Mouse (Mus musculus): ENCODE measurements around the gene Cbr1. TPM values are rescaled to one million over a fixed set of nuclear protein-coding genes. Genes with fewer than 3 reads are reported as not detected.

The Cbr1 gene
- polyA plus RNA-seq, 1 experiment from 2014 or later = 146 TPM

GRCm38 (mm10) chr16:93578346-93579005 lies 27.2 kb upstream of the Cbr1 start:
- ATAC-seq = no peak
- Histone ChIP-seq H3K4me3 (ENCODE audit: low read depth, low read length) (no peak overlapping the region), H3K9ac (ENCODE audit: low read depth, low read length) (no peak overlapping the region), H3K4me1 (ENCODE audit: control insufficient read depth, insufficient read depth, low read length) (0 out of 2 replicates have a peak, but pooled peaks cover 3% of the 10 kb centered on the region), H3K4me2 (ENCODE audit: low read length) (no peak overlapping the region), H3K27me3 (ENCODE audit: control insufficient read depth, insufficient read depth, low read depth, low read length) (no peaks in the 10 kb centered on the region), H3K9me3 (replicated peaks; ENCODE audit: control insufficient read depth, low read length, poor library complexity, severe bottlenecking) (no peaks in the 10 kb centered on the region), H3K36me3 (ENCODE audit: control insufficient read depth, insufficient read depth, low read length) (no peaks in the 10 kb centered on the region), H3K27ac (ENCODE audit: low read length) (no peak overlapping the region)
- 90% methylated on average over 8 of the region's 8 CpGs for WGBS

GRCm38 (mm10) chr16:93581125-93581524 lies 24.5 kb upstream of the Cbr1 start:
- Histone ChIP-seq H3K4me1 (ENCODE audit: control insufficient read depth, insufficient read depth, low read length) (0 out of 2 replicates have a peak, but pooled peaks cover 3% of the 10 kb centered on the region), H3K9me3 (replicated peaks; ENCODE audit: control insufficient read depth, low read length, poor library complexity, severe bottlenecking) (no peaks in the 10 kb centered on the region), H3K27ac (ENCODE audit: low read length) (no peak overlapping the region), H3K36me3 (ENCODE audit: control insufficient read depth, insufficient read depth, low read length) (peaks cover 14% of the 10 kb centered on the region; the same call in 1 of the 2 replicates), H3K9ac (ENCODE audit: low read depth, low read length) (no peak overlapping the region), H3K27me3 (ENCODE audit: control insufficient read depth, insufficient read depth, low read depth, low read length) (no peaks in the 10 kb centered on the region), H3K4me2 (ENCODE audit: low read length) (no peak overlapping the region), H3K4me3 (ENCODE audit: low read depth, low read length) (no peak overlapping the region)
- 68% methylated on average over 6 of the region's 6 CpGs for whole genome bisulfite sequencing
- ATAC-seq = no peak

- Histone ChIP-seq H3K9ac (ENCODE audit: low read depth, low read length) (no peak overlapping the region), H3K4me3 (ENCODE audit: low read depth, low read length) (no peak overlapping the region), H3K27me3 (ENCODE audit: control insufficient read depth, insufficient read depth, low read depth, low read length) (no peaks in the 10 kb centered on the region), H3K27ac (ENCODE audit: low read length) (no peak overlapping the region), H3K4me2 (ENCODE audit: low read length) (no peak overlapping the region), H3K9me3 (replicated peaks; ENCODE audit: control insufficient read depth, low read length, poor library complexity, severe bottlenecking) (no peaks in the 10 kb centered on the region), H3K36me3 (ENCODE audit: control insufficient read depth, insufficient read depth, low read length) (peaks cover 18% of the 10 kb centered on the region; the same call in 1 of the 2 replicates), H3K4me1 (ENCODE audit: control insufficient read depth, insufficient read depth, low read length) (no peaks in the 10 kb centered on the region)
- no peak for ATAC-seq
- WGBS = 94% methylated on average over 24 of the region's 24 CpGs
Measured at GRCm38 (mm10) chr16:93584976-93585702, 20.5 kb upstream of the Cbr1 start.

DNA sequence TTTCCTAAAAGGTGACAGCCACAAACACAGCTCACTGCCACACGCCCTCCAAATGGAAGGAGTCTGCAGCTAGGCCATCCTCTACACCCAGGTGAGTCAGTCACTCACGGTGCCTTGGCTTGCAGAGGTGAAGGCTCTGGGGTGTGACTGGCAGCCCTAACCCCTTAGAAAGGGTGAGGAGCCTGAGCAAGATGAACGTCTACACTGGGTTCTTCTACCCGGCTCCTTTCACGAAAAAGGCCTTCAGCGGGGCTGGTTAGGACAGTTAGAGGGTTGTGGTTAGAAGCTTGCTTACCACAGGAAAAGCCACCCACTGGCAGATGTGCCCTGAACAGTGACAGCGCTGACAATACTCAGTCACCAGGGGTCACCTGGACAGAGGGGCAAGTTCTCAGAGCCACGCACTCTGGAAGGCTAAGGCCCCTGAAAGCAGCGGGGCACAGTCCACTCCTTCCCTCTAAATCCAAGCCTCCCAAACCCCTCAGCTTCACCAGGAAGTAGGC lies 19.9 kb upstream of the Cbr1 start:
- Histone ChIP-seq H3K4me2 (ENCODE audit: low read length) (no peak overlapping the region), H3K9me3 (replicated peaks; ENCODE audit: control insufficient read depth, low read length, poor library complexity, severe bottlenecking) (no peaks in the 10 kb centered on the region), H3K36me3 (ENCODE audit: control insufficient read depth, insufficient read depth, low read length) (peaks cover 19% of the 10 kb centered on the region; the same call in 1 of the 2 replicates), H3K4me3 (ENCODE audit: low read depth, low read length) (no peak overlapping the region), H3K27me3 (ENCODE audit: control insufficient read depth, insufficient read depth, low read depth, low read length) (no peaks in the 10 kb centered on the region), H3K4me1 (ENCODE audit: control insufficient read depth, insufficient read depth, low read length) (no peaks in the 10 kb centered on the region), H3K9ac (ENCODE audit: low read depth, low read length) (no peak overlapping the region), H3K27ac (ENCODE audit: low read length) (no peak overlapping the region)
- 86% methylated on average over 9 of the region's 9 CpGs for WGBS
- ATAC-seq = no peak

GRCm38 (mm10) chr16:93586382-93586781 lies 19.3 kb upstream of the Cbr1 start:
- Histone ChIP-seq H3K27ac (ENCODE audit: low read length) (no peak overlapping the region), H3K9ac (ENCODE audit: low read depth, low read length) (no peak overlapping the region), H3K9me3 (replicated peaks; ENCODE audit: control insufficient read depth, low read length, poor library complexity, severe bottlenecking) (no peaks in the 10 kb centered on the region), H3K36me3 (ENCODE audit: control insufficient read depth, insufficient read depth, low read length) (peaks cover 23% of the 10 kb centered on the region; the same call in 1 of the 2 replicates), H3K4me1 (ENCODE audit: control insufficient read depth, insufficient read depth, low read length) (no peaks in the 10 kb centered on the region), H3K27me3 (ENCODE audit: control insufficient read depth, insufficient read depth, low read depth, low read length) (no peaks in the 10 kb centered on the region), H3K4me3 (ENCODE audit: low read depth, low read length) (no peak overlapping the region), H3K4me2 (ENCODE audit: low read length) (no peak overlapping the region)
- ATAC-seq = no peak
- 56% methylated on average over 8 of the region's 8 CpGs for WGBS

DNA sequence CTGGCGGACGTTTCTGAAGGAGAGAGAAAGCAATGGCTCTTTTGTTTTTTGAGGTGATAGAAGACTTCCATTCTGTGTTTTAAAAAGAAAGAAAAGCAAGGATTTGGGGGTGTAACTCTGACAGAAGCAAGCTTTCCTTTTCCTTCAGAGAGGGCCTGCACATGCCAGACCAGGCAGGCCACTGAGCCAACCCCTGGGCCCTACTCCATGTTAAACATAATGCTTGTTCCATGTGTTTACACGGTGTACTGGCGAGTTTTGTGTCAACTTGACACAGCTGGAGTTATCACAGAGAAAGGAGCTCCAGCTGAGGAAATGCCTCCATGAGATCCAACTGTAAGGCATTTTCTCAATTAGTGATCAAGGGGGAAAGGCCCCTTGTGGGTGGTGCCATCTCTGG lies 17.4 kb upstream of the Cbr1 start:
- Histone ChIP-seq H3K36me3 (ENCODE audit: control insufficient read depth, insufficient read depth, low read length) (peaks cover 28% of the 10 kb centered on the region), H3K4me1 (ENCODE audit: control insufficient read depth, insufficient read depth, low read length) (no peaks in the 10 kb centered on the region), H3K27me3 (ENCODE audit: control insufficient read depth, insufficient read depth, low read depth, low read length) (no peaks in the 10 kb centered on the region), H3K9ac (ENCODE audit: low read depth, low read length) (no peak overlapping the region), H3K9me3 (replicated peaks; ENCODE audit: control insufficient read depth, low read length, poor library complexity, severe bottlenecking) (no peaks in the 10 kb centered on the region), H3K27ac (ENCODE audit: low read length) (no peak overlapping the region), H3K4me3 (ENCODE audit: low read depth, low read length) (no peak overlapping the region), H3K4me2 (ENCODE audit: low read length) (no peak overlapping the region)
- WGBS = 56% methylated on average over 4 of the region's 4 CpGs
- no peak for ATAC-seq

- WGBS = 97% methylated on average over 15 of the region's 15 CpGs
- no peak for ATAC-seq
Measured at GRCm38 (mm10) chr16:93590915-93591314, 14.7 kb upstream of the Cbr1 start.

GRCm38 (mm10) chr16:93591450-93592430 lies 13.9 kb upstream of the Cbr1 start:
- Histone ChIP-seq H3K4me1 (ENCODE audit: control insufficient read depth, insufficient read depth, low read length) (no peaks in the 10 kb centered on the region), H3K27ac (ENCODE audit: low read length) (no peak overlapping the region), H3K9me3 (replicated peaks; ENCODE audit: control insufficient read depth, low read length, poor library complexity, severe bottlenecking) (no peaks in the 10 kb centered on the region), H3K36me3 (ENCODE audit: control insufficient read depth, insufficient read depth, low read length) (peaks cover 31% of the 10 kb centered on the region), H3K9ac (ENCODE audit: low read depth, low read length) (no peak overlapping the region), H3K4me3 (ENCODE audit: low read depth, low read length) (no peak overlapping the region), H3K27me3 (ENCODE audit: control insufficient read depth, insufficient read depth, low read depth, low read length) (no peaks in the 10 kb centered on the region), H3K4me2 (ENCODE audit: low read length) (no peak overlapping the region)
- WGBS = 94% methylated on average over 19 of the region's 20 CpGs
- ATAC-seq = no peak

More at GRCm38 (mm10) chr16:93590915-93591314, 14.7 kb upstream of the Cbr1 start:
- peaks cover 25% of the 10 kb centered on the region for H3K36me3 ChIP-seq (ENCODE audit: control insufficient read depth, insufficient read depth, low read length)
- no peak overlapping the region for H3K27ac ChIP-seq (ENCODE audit: low read length)
- H3K4me2 ChIP-seq (ENCODE audit: low read length) = no peak overlapping the region
- H3K4me1 ChIP-seq (ENCODE audit: control insufficient read depth, insufficient read depth, low read length) = no peaks in the 10 kb centered on the region
- H3K27me3 ChIP-seq (ENCODE audit: control insufficient read depth, insufficient read depth, low read depth, low read length) = no peaks in the 10 kb centered on the region
- no peaks in the 10 kb centered on the region for H3K9me3 ChIP-seq (replicated peaks; ENCODE audit: control insufficient read depth, low read length, poor library complexity, severe bottlenecking)
- H3K4me3 ChIP-seq (ENCODE audit: low read depth, low read length) = no peak overlapping the region
- H3K9ac ChIP-seq (ENCODE audit: low read depth, low read length) = no peak overlapping the region
